Mouse (Mus musculus) testis, adult 2 months (tissue): ENCODE measurements around the gene Gm38100. TPM values are rescaled to one million over a fixed set of nuclear protein-coding genes. Genes with fewer than 3 reads are reported as not detected.
A peak's percentile ranks its signal among the peaks of the same experiment; 100 is the strongest.

ENCODE experiments used
- H3K27ac ChIP-seq: fragments of 200-500 bp; 2 replicates; pipeline ENCODE4 v1.5.1; 2012; ENCODE audit warnings: low read depth, low read length; ENCODE audit not compliant: control insufficient read depth, insufficient read depth
- H3K27me3 ChIP-seq: fragments of 200-500 bp; 2 replicates; pipeline ENCODE4 v1.6.1; 2012; ENCODE audit warnings: mild to moderate bottlenecking, low read length, moderate library complexity; ENCODE audit not compliant: control insufficient read depth, insufficient read depth
- H3K36me3 ChIP-seq: fragments of 200-500 bp; 2 replicates; pipeline ENCODE4 v1.6.1; 2012; ENCODE audit warnings: mild to moderate bottlenecking, low read length; ENCODE audit not compliant: control insufficient read depth, insufficient read depth
- H3K4me1 ChIP-seq: fragments of 200-500 bp; 2 replicates; pipeline ENCODE4 v1.6.1; 2012; ENCODE audit warnings: low read length; ENCODE audit not compliant: control insufficient read depth, insufficient read depth
- H3K4me3 ChIP-seq: fragments of 200-500 bp; 2 replicates; pipeline ENCODE4 v1.5.1; 2012; ENCODE audit warnings: low read depth, mild to moderate bottlenecking, low read length, moderate library complexity, mixed read lengths; ENCODE audit not compliant: control insufficient read depth
- CTCF ChIP-seq: fragments of 200-500 bp; IDR thresholded peaks from 2 replicates; pipeline ENCODE4 v1.5.1; 2012; ENCODE audit warnings: low read depth, mild to moderate bottlenecking, inconsistent platforms, low read length, moderate library complexity; ENCODE audit not compliant: control insufficient read depth, insufficient read depth, insufficient replicate concordance
- POLR2A ChIP-seq: fragments of 200-500 bp; IDR thresholded peaks from 2 replicates; pipeline ENCODE4 v1.6.1; 2012; ENCODE audit warnings: low read depth, mild to moderate bottlenecking, inconsistent platforms, low read length, moderate library complexity; ENCODE audit not compliant: control insufficient read depth
- polyA plus RNA-seq: library from polyadenylated mRNA; depleted of rRNA; stranded (reverse); fragments of >200 nt; gene quantifications from 2 replicates; pipeline ENCODE4 v1.2.3, GENCODE M21; 2012

Gene Gm38100
- polyA plus RNA-seq, 1 experiment, result 0.21 TPM

DNA sequence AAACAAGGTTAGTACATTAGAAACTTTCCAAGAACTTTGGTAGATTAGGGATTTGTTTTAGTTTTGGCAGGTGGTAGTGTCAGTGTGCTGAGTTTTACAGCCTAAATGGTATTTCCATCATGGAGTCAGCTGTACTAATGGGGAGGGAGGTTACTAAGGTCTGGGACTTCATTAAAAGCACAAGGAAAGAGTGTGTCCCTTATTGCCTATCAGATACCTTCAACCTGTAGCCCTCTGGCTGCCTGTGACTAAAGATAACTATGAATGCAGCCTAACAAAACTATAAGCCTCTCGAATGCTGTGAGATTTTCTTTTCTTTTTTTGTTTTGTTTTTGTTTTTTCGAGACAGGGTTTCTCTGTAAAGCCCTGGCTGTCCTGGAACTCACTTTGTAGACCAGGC lies 8.9 kb upstream of the Gm38100 start:
- H3K27ac ChIP-seq, result no peak overlapping the region
- TF ChIP-seq POLR2A (no peak), CTCF (no peak)
- peaks cover 4% of the 10 kb centered on the region; the same call in 1 of the 2 replicates for H3K36me3 ChIP-seq
- H3K4me1 ChIP-seq, result no peaks in the 10 kb centered on the region
- no peak overlapping the region for H3K4me3 ChIP-seq
- no peaks in the 10 kb centered on the region for H3K27me3 ChIP-seq

DNA sequence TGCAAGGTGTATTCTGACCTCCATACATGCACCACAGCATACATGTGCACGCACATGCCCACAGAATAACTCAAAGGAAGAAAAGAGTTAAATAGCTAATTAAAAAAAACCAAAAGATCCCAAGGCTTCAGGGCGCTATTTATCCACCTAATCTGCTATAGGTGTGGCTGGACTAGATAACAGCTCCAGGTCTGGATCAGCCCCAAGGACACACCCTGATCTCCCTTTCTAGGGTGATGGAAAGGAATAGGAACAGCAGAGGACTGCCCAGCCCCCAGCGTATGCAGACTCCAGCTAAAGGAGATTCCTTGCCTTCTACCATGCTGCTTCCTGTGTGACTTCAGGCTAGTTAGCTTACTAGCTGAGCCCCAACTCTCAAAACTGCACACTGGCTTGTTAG lies 8.1 kb upstream of the Gm38100 start:
- Histone ChIP-seq H3K4me1 (no peaks in the 10 kb centered on the region), H3K27ac (no peak overlapping the region), H3K36me3 (peaks cover 4% of the 10 kb centered on the region; the same call in 1 of the 2 replicates), H3K4me3 (no peak overlapping the region), H3K27me3 (no peaks in the 10 kb centered on the region)
- no peak for TF ChIP-seq CTCF
- no peak for TF ChIP-seq POLR2A

DNA sequence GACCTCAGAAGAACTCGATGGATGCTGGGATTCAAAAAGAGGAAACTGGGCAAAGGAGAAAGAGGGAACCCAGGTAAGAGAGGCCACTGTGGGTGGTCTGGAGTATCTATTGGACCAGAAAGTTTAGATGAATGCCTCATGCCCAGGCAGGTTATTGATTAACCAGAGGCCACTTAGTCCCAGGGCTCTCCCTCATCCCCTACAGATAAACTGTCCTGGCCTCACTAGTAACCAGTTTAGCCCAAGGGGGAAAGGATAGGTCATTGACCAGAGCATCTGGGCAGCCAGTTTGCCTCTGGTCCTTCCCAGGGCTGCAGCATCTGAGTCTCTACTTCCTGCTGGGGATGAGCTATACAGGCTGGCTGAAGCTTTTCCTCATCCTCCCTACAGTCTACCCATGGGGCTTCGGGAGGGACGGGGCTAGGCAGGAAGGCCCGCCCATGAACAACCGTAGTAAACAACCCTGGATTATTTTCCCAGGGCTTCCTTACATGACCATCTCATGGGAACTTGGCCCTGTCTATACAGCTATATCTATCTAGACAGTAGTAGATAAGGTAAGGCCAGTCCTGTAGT lies 6.3 kb upstream of the Gm38100 start:
- Histone ChIP-seq H3K27ac (no peak overlapping the region), H3K27me3 (no peaks in the 10 kb centered on the region)
- TF ChIP-seq CTCF (no peak), POLR2A (no peak)

DNA sequence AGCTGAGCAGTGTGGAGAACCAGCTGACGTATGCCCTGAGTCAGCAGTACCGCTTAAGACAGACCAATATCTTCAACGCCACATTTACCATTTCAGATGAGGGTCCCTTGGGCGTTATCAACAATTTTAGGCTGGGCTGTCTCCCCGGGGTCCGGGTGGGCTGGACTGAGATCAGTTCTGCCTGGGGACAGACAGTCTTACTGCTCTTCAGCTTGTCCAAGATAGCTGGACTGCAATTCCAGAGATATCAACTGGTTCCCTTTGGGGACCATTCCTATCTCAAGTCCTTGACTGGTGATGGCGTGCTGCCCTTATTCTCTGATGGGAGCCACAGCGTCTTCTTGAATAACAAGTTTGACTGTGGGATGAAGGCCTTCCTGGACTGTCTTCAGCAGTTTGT lies 962 bp downstream of the Gm38100 start:
- no peaks in the 10 kb centered on the region for H3K27me3 ChIP-seq
- no peak overlapping the region for H3K27ac ChIP-seq
- no peaks in the 10 kb centered on the region for H3K36me3 ChIP-seq
- H3K4me1 ChIP-seq, result peaks cover 7% of the 10 kb centered on the region
- peak overlapping the region; percentile 34 for H3K4me3 ChIP-seq
- TF ChIP-seq POLR2A, result no peak
- TF ChIP-seq CTCF, result no peak

More for the DNA sequence above, 6.3 kb upstream of the Gm38100 start:
- Histone ChIP-seq H3K36me3 (peaks cover 2% of the 10 kb centered on the region; the same call in 1 of the 2 replicates), H3K4me1 (no peaks in the 10 kb centered on the region), H3K4me3 (no peak overlapping the region)

DNA sequence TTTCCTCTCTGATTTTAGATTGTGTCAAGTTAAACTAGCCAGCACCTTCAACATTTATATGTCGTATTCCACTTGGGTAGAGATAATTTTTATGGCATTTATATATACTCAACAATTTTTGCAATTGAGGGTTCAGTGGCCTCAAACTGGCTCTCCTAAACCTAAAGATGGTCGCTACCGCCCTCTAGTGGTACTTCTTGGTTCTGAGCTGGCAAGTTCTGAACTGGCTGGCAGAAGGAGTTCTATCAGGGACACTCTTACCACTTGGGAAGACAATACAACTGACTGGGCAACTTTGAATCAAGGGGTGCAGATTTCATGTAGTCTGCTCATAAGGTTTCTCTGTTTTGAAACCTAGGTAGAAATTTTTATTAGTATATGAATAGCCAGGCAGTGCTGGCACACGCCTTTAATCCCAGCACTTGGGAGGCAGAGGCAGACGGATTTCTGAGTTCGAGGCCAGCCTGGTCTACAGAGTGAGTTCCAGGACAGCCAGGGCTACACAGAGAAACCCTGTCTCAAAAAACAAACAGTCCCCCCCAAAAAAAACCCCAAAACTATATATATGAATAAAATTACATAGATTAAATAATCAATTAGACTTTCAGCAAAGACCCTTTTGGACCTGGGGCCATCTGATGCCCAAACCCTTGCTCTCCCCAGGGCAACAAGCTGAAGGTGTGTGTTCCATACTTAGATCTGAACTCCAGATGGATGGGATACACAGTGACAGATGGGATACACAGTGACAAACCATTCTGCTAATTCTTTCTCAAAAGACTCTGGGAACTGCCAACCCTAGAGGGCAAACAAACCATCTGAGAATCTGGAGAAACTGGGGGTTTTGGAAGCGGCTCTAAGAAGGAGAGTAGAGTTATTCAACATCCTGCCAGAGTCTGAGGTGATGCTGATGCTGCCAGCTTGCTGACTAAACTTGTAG lies 4.0 kb downstream of the Gm38100 start:
- H3K4me3 ChIP-seq, result no peak overlapping the region
- TF ChIP-seq CTCF (peak; percentile 35; the same call in 1 of the 2 replicates), POLR2A (no peak)
- peaks cover 7% of the 10 kb centered on the region for H3K4me1 ChIP-seq
- no peaks in the 10 kb centered on the region for H3K27me3 ChIP-seq
- no peaks in the 10 kb centered on the region for H3K36me3 ChIP-seq
- H3K27ac ChIP-seq, result no peak overlapping the region

DNA sequence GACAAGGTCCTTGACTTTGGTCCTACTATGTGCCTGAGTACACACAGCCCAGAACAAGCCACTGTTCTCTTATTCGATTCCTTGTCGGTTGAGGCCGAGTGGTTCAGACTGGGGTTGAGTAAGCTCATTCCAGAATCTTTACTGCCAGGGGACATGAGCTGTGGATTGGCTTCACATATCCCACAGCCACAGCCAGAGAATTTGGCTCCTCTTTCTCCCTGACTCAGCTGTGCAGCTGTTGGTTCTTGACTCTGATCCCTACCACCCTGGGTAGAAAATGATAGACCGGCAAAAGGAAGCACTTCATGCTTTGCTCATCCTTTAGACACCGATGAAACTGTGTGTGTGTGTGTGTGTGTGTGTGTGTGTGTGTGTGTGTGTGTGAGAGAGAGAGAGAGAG lies 11.3 kb downstream of the Gm38100 start:
- no peaks in the 10 kb centered on the region for H3K36me3 ChIP-seq
- TF ChIP-seq CTCF (no peak), POLR2A (no peak)
- no peaks in the 10 kb centered on the region; the same call in 1 of the 2 replicates for H3K4me1 ChIP-seq
- no peak overlapping the region for H3K27ac ChIP-seq
- no peak overlapping the region for H3K4me3 ChIP-seq
- no peaks in the 10 kb centered on the region for H3K27me3 ChIP-seq

DNA sequence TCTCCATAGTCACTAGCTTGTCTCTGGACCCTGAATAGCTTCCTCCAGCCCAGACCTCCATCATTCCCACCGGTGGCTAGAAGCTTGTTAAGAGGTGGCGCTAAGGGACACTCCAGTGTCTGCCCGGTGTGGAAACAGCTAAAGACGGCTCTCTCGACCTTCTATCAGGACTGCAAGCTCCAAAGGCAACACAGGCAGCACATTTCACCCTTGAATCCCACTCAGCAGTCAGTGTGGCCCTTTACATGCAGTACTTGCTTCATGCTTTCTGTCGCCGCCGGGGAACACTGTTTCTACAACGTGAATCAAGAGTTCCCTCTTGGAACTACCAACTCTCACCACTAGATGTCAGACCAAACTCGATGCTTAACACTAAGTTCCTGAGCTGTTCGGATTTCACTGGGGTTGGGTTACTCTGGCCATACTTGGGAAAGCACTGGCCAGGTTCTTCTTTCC lies 16.2 kb downstream of the Gm38100 start:
- Histone ChIP-seq H3K36me3 (no peaks in the 10 kb centered on the region), H3K27ac (no peak overlapping the region), H3K4me3 (no peak overlapping the region), H3K27me3 (no peaks in the 10 kb centered on the region), H3K4me1 (no peaks in the 10 kb centered on the region; the same call in 1 of the 2 replicates)
- TF ChIP-seq POLR2A (no peak), CTCF (no peak)
